25 mouse cellular contexts compared by ENCODE assay signal in the genomic region with DNA sequence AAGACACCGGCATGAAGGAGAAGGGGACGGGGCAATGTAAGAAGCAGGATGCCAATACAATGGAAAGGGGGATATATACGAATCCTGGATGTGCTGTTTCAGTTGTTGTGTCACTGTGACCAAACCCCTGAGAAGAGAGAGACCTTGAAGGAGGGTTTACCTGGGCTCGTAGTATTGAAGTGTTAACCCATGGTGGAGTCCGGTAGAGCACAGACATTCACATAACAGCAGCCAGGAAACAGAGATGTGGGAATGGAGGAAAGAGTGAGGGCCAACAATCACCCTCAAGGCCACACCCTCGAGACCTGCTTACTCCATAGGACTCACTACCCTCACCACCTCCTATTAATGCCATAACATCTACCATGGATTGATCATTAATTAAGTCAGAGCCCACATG. TPM values are rescaled to one million over a fixed set of nuclear protein-coding genes. Genes with fewer than 3 reads are reported as not detected.
DNase-seq lines count a peak whose midpoint lies in the region; ATAC-seq and TF ChIP-seq lines count a peak whose summit lies in the region.
"Had no signal": no experiment of that assay in that cellular context is flagged by ENCODE, and none has a peak within 500 bp of the region (broad histone marks: within the 10 kb centered on the region; RNA-seq: fewer than 3 reads in every experiment).

No protein-coding gene starts in this region.

- no peak for TF ChIP-seq CTCF in intestine, postnatal 0 days (IDR thresholded peaks at IDR 0.05; ENCODE audit: low read depth)
- no peak for TF ChIP-seq CTCF in liver, embryonic 14.5 days (IDR thresholded peaks at IDR 0.05; ENCODE audit: low read depth)

- H3K4me1 ChIP-seq in erythroblast, embryonic 14.5 days (ENCODE audit: control insufficient read depth): peaks cover 97% of the 10 kb centered on the region
- no peaks in the 10 kb centered on the region for H3K4me1 ChIP-seq in intestine, embryonic 14.5 days (replicated peaks; ENCODE audit: control insufficient read depth, insufficient read depth, low read length)
- peaks cover 3% of the 10 kb centered on the region; the same call in 1 of the 2 replicates for H3K4me1 ChIP-seq in intestine, postnatal 0 days (replicated peaks; ENCODE audit: control insufficient read depth, insufficient read depth, low read length)
- peaks cover 65 to 74% of the 10 kb centered on the region in 2 experiments for H3K4me1 ChIP-seq in liver, embryonic 14.5 days (replicated peaks; ENCODE audit: control insufficient read depth in 2 of 2, insufficient read depth in 2 of 2, low read length in 1 of 2)
- peaks cover 53% of the 10 kb centered on the region for H3K4me1 ChIP-seq in liver, embryonic 11.5 days (replicated peaks; ENCODE audit: control insufficient read depth, insufficient read depth, low read length)
- no peaks in the 10 kb centered on the region; the same call in 1 of the 2 replicates for H3K4me1 ChIP-seq in forebrain, embryonic 16.5 days (replicated peaks; ENCODE audit: control insufficient read depth, insufficient read depth, low read length)
- H3K4me1 ChIP-seq: embryonic facial prominence, embryonic 13.5 days had no signal

- no peaks in the 10 kb centered on the region for H3K27me3 ChIP-seq in erythroblast, embryonic 14.5 days (ENCODE audit: control insufficient read depth)
- no peaks in the 10 kb centered on the region for H3K27me3 ChIP-seq in intestine, embryonic 14.5 days (replicated peaks; ENCODE audit: control insufficient read depth, insufficient read depth, low read length)
- no peaks in the 10 kb centered on the region for H3K27me3 ChIP-seq in intestine, postnatal 0 days (replicated peaks; ENCODE audit: control insufficient read depth, insufficient read depth, low read length)
- H3K27me3 ChIP-seq in liver, embryonic 14.5 days (ENCODE audit: control insufficient read depth, insufficient read depth, low read length): no peaks in the 10 kb centered on the region
- no peaks in the 10 kb centered on the region for H3K27me3 ChIP-seq in liver, embryonic 11.5 days (replicated peaks; ENCODE audit: control insufficient read depth, insufficient read depth, low read length)
- no peaks in the 10 kb centered on the region for H3K27me3 ChIP-seq in forebrain, embryonic 16.5 days (replicated peaks; ENCODE audit: control insufficient read depth, insufficient read depth, low read length)
- H3K27me3 ChIP-seq: heart, embryonic 13.5 days had no signal

- H3K79me2 ChIP-seq in macrophage (ENCODE audit: inconsistent target): peaks cover 100% of the 10 kb centered on the region

- H3K4me2 ChIP-seq in intestine, embryonic 14.5 days (ENCODE audit: low read length): no peak overlapping the region
- no peak overlapping the region for H3K4me2 ChIP-seq in intestine, postnatal 0 days (replicated peaks; ENCODE audit: low read depth)
- H3K4me2 ChIP-seq in liver, embryonic 14.5 days (ENCODE audit: low read depth): peak overlapping the region; percentile 18
- H3K4me2 ChIP-seq in liver, embryonic 11.5 days: no peak overlapping the region
- no peak overlapping the region for H3K4me2 ChIP-seq in forebrain, embryonic 16.5 days (ENCODE audit: low read length)
- H3K4me2 ChIP-seq: embryonic facial prominence, embryonic 13.5 days; hindbrain, embryonic 14.5 days had no signal

- WGBS in intestine, embryonic 14.5 days: 87% methylated on average over 6 of the region's 6 CpGs
- 80% methylated on average over 6 of the region's 6 CpGs for WGBS in intestine, postnatal 0 days
- 85% methylated on average over 6 of the region's 6 CpGs for WGBS in liver, embryonic 14.5 days (ENCODE audit: insufficient replicate concordance)
- 86% methylated on average over 6 of the region's 6 CpGs for WGBS in liver, embryonic 11.5 days
- 90% methylated on average over 6 of the region's 6 CpGs for WGBS in macrophage (ENCODE audit: missing documents)
- 91% methylated on average over 6 of the region's 6 CpGs for WGBS in forebrain, embryonic 16.5 days

- H3K27ac ChIP-seq in intestine, embryonic 14.5 days (ENCODE audit: low read depth): no peak overlapping the region
- H3K27ac ChIP-seq in intestine, postnatal 0 days (ENCODE audit: low read depth, low read length): no peak overlapping the region
- H3K27ac ChIP-seq in liver, embryonic 14.5 days: peak overlapping the region; percentile 50
- no peak overlapping the region for H3K27ac ChIP-seq in liver, embryonic 11.5 days (ENCODE audit: low read depth, low read length)
- H3K27ac ChIP-seq in macrophage: peak overlapping the region; percentile 59
- H3K27ac ChIP-seq in forebrain, embryonic 16.5 days (ENCODE audit: low read length): no peak overlapping the region
- H3K27ac ChIP-seq: embryonic facial prominence, embryonic 10.5 days; embryonic facial prominence, embryonic 13.5 days; heart, embryonic 13.5 days; hindbrain, embryonic 14.5 days; hindbrain, postnatal 0 days had no signal

- DNase-seq in intestine, embryonic 14.5 days (ENCODE audit: low spot score): peak; percentile 21
- no peak for DNase-seq in liver, embryonic 14.5 days (ENCODE audit: low read depth in 3 of 3, low spot score in 3 of 3)
- DNase-seq in liver, embryonic 11.5 days (ENCODE audit: low spot score): no peak
- DNase-seq: adrenal gland, adult 8-10 months; adrenal gland, postnatal 25 days; cerebellum, adult 11-12 months; cerebellum, adult 8-10 months; cerebellum, postnatal 10 days; cerebellum, postnatal 36 days; embryo, embryonic 11 days; gastrocnemius, postnatal 25 days; heart, postnatal 14 days; heart, postnatal 4 days had no signal

- no peak for TF ChIP-seq EP300 in liver, embryonic 14.5 days (IDR thresholded peaks at IDR 0.05; ENCODE audit: low read depth)

- H3K4me3 ChIP-seq in erythroblast, embryonic 14.5 days (replicated peaks): peak overlapping the region; percentile 37
- no peak overlapping the region for H3K4me3 ChIP-seq in intestine, embryonic 14.5 days (ENCODE audit: low read depth, low read length)
- no peak overlapping the region for H3K4me3 ChIP-seq in intestine, postnatal 0 days (ENCODE audit: low read depth, low read length)
- 0 out of 4 replicates have a peak overlapping the region, but pooled peaks of 1 of the 2 experiments have one; percentile 7 for H3K4me3 ChIP-seq in liver, embryonic 14.5 days (ENCODE audit: insufficient read depth in 1 of 2, low read depth in 2 of 2, low read length in 2 of 2)
- no peak overlapping the region for H3K4me3 ChIP-seq in liver, embryonic 11.5 days (ENCODE audit: low read depth, low read length)
- H3K4me3 ChIP-seq in macrophage (ENCODE audit: inconsistent target): no peak overlapping the region
- H3K4me3 ChIP-seq in forebrain, embryonic 16.5 days (replicated peaks; ENCODE audit: low read length): no peak overlapping the region
- H3K4me3 ChIP-seq: embryonic facial prominence, embryonic 10.5 days; embryonic facial prominence, embryonic 13.5 days; heart, embryonic 13.5 days had no signal

- H3K9me3 ChIP-seq in erythroblast, embryonic 14.5 days (ENCODE audit: control insufficient read depth, low read length): no peaks in the 10 kb centered on the region
- H3K9me3 ChIP-seq in intestine, embryonic 14.5 days (ENCODE audit: control insufficient read depth, low read length): no peaks in the 10 kb centered on the region
- H3K9me3 ChIP-seq in intestine, postnatal 0 days (ENCODE audit: control insufficient read depth): no peaks in the 10 kb centered on the region
- no peaks in the 10 kb centered on the region for H3K9me3 ChIP-seq in liver, embryonic 14.5 days (ENCODE audit: control insufficient read depth, low read length)
- no peaks in the 10 kb centered on the region for H3K9me3 ChIP-seq in liver, embryonic 11.5 days (ENCODE audit: control insufficient read depth, low read length)
- no peaks in the 10 kb centered on the region for H3K9me3 ChIP-seq in forebrain, embryonic 16.5 days (ENCODE audit: control insufficient read depth, low read length)
- H3K9me3 ChIP-seq: embryonic facial prominence, embryonic 10.5 days; embryonic facial prominence, embryonic 13.5 days; heart, embryonic 13.5 days had no signal

- no peak for ATAC-seq in erythroblast, adult 5-6 weeks (replicated peaks; ENCODE audit: low FRiP score, poor library complexity, severe bottlenecking)
- ATAC-seq in intestine, embryonic 14.5 days (replicated peaks; ENCODE audit: low FRiP score, low TSS enrichment, low read depth): no peak
- ATAC-seq in intestine, postnatal 0 days: no peak
- no peak for ATAC-seq in liver, embryonic 14.5 days (ENCODE audit: insufficient read depth)
- no peak for ATAC-seq in liver, embryonic 11.5 days (replicated peaks; ENCODE audit: low FRiP score)
- no peak for ATAC-seq in forebrain, embryonic 16.5 days
- ATAC-seq: activated CD4-positive, CD25-positive, alpha-beta regulatory T cell, adult 4 months; forebrain, embryonic 14.5 days; hindbrain, postnatal 0 days had no signal

- no peak overlapping the region for H3K9ac ChIP-seq in intestine, embryonic 14.5 days (ENCODE audit: low read length)
- H3K9ac ChIP-seq in intestine, postnatal 0 days (ENCODE audit: low read depth, low read length): no peak overlapping the region
- peak overlapping the region; percentile 18; the same call in 1 of the 2 replicates for H3K9ac ChIP-seq in liver, embryonic 14.5 days (replicated peaks)
- no peak overlapping the region for H3K9ac ChIP-seq in liver, embryonic 11.5 days (ENCODE audit: low read depth, low read length)
- no peak overlapping the region for H3K9ac ChIP-seq in forebrain, embryonic 16.5 days (replicated peaks; ENCODE audit: low read depth, low read length)
- H3K9ac ChIP-seq: embryonic facial prominence, embryonic 13.5 days; heart, embryonic 13.5 days; hindbrain, embryonic 14.5 days had no signal

- H3K36me3 ChIP-seq in erythroblast, embryonic 14.5 days (ENCODE audit: control insufficient read depth): peaks cover 95% of the 10 kb centered on the region
- no peaks in the 10 kb centered on the region for H3K36me3 ChIP-seq in intestine, embryonic 14.5 days (ENCODE audit: control insufficient read depth, insufficient read depth, low read length)
- no peaks in the 10 kb centered on the region for H3K36me3 ChIP-seq in intestine, postnatal 0 days (ENCODE audit: control insufficient read depth, insufficient read depth)
- H3K36me3 ChIP-seq in liver, embryonic 14.5 days (replicated peaks; ENCODE audit: control insufficient read depth, insufficient read depth, low read depth): peaks cover 43% of the 10 kb centered on the region
- no peaks in the 10 kb centered on the region; the same call in 1 of the 2 replicates for H3K36me3 ChIP-seq in liver, embryonic 11.5 days (ENCODE audit: control insufficient read depth, insufficient read depth, low read length)
- H3K36me3 ChIP-seq in macrophage (ENCODE audit: inconsistent target): no peaks in the 10 kb centered on the region
- no peaks in the 10 kb centered on the region for H3K36me3 ChIP-seq in forebrain, embryonic 16.5 days (ENCODE audit: control insufficient read depth, insufficient read depth)
- H3K36me3 ChIP-seq: embryonic facial prominence, embryonic 10.5 days; embryonic facial prominence, embryonic 13.5 days; heart, embryonic 13.5 days had no signal

RNA-seq across cellular contexts. Expression of a gene that starts 7.2 kb away (rescaled TPM):
- polyA plus RNA-seq in erythroblast, embryonic 14.5 days (2012): 9.7 and 11.1 TPM in 2 replicates
- 440 and 459 TPM in 2 replicates for total RNA-seq in erythroblast, adult 5-6 weeks (2015; ENCODE audit: low replicate concordance)
- total RNA-seq in erythroblast, adult 5-6 weeks (2017; ENCODE audit: low replicate concordance): 461 and 469 TPM in 2 replicates
- 26.2 and 26.6 TPM in 2 replicates for polyA plus RNA-seq in intestine, embryonic 14.5 days (2014; fragmentation: Nextera tagmentation; extraction: Ambion mirVana)
- 57.5 and 59.5 TPM in 2 replicates for polyA plus RNA-seq in intestine, postnatal 0 days (2015; fragmentation: Nextera tagmentation; extraction: Ambion mirVana)
- 32.8 and 33.8 TPM in 2 replicates for polyA plus RNA-seq in liver, embryonic 14.5 days (2012; rRNA removed)
- 63.5 and 69.3 TPM in 2 replicates for polyA plus RNA-seq in liver, embryonic 14.5 days (2014; fragmentation: Nextera tagmentation; extraction: Ambion mirVana)
- polyA plus RNA-seq in liver, embryonic 11.5 days (2014; fragmentation: Nextera tagmentation; extraction: Ambion mirVana): 46.9 and 49.2 TPM in 2 replicates
- total RNA-seq in macrophage (2018; cell fraction: chromatin; rRNA removed): 100 to 1,000 TPM in 15 of 26 experiments, 10 to 100 TPM in 11; 13.1 to 439 (median 135) TPM
- 10 to 100 TPM; 27.7 to 75.5 (median 38.9) TPM for total RNA-seq in macrophage (2018; cell fraction: cytosol; rRNA removed)
- 100 to 1,000 TPM in 18 of 26 experiments, 10 to 100 TPM in 8; 57.0 to 318 (median 156) TPM for total RNA-seq in macrophage (2018; cell fraction: nucleus; rRNA removed)
- 22.9 to 56.7 TPM (median 32.9 TPM) in 3 replicates for polyA plus RNA-seq in macrophage (2018)
- 1.9 and 2.2 TPM in 2 replicates for polyA plus RNA-seq in forebrain, embryonic 16.5 days (2015; fragmentation: Nextera tagmentation; extraction: Ambion mirVana)

Comparison
In these comparisons a context has a peak if more than half of its experiments do, and no peak if none do; other contexts are left out.
1. H3K27ac ChIP-seq: peak in liver, embryonic 14.5 days (single experiment) and macrophage (single experiment); none in intestine, embryonic 14.5 days (single experiment), intestine, postnatal 0 days (single experiment), liver, embryonic 11.5 days (single experiment) and forebrain, embryonic 16.5 days (single experiment).